Mouse (Mus musculus) stomach, embryonic 15.5 days (tissue): ENCODE data around the gene Foxn3. TPM values are rescaled to one million over a fixed set of nuclear protein-coding genes. Genes with fewer than 3 reads are reported as not detected.

Source experiments
- ATAC-seq: fragments of 200-750 bp; cut with Nextera tagmentation; 2 replicates; pipeline ENCODE4 v1.8.0; 2017; ENCODE audit warnings: low read depth, moderate number of reproducible peaks, moderate TSS enrichment; ENCODE audit not compliant: insufficient read depth, low FRiP score
- H3K27ac ChIP-seq: fragments of 300-500 bp; sonication (generic); 2 replicates; pipeline ENCODE4 v1.5.1; 2015; ENCODE audit warnings: mild to moderate bottlenecking, inconsistent platforms
- H3K27me3 ChIP-seq: fragments of 300-500 bp; sonication (generic); replicated peaks from 2 replicates; pipeline ENCODE4 v1.6.1; 2015; ENCODE audit warnings: inconsistent platforms
- H3K36me3 ChIP-seq: fragments of 300-500 bp; sonication (generic); 2 replicates; pipeline ENCODE4 v1.6.1; 2015; ENCODE audit warnings: inconsistent platforms
- H3K4me1 ChIP-seq: fragments of 300-500 bp; sonication (generic); 2 replicates; pipeline ENCODE4 v1.6.1; 2015; ENCODE audit warnings: inconsistent platforms
- H3K4me2 ChIP-seq: fragments of 300-500 bp; sonication (generic); 2 replicates; pipeline ENCODE4 v1.6.1; 2015; ENCODE audit warnings: mild to moderate bottlenecking, inconsistent platforms
- H3K4me3 ChIP-seq: fragments of 300-500 bp; sonication (generic); replicated peaks from 2 replicates; pipeline ENCODE4 v1.5.1; 2015; ENCODE audit warnings: inconsistent platforms
- H3K9ac ChIP-seq: fragments of 300-500 bp; sonication (generic); 2 replicates; pipeline ENCODE4 v1.6.1; 2015; ENCODE audit warnings: inconsistent platforms
- H3K9me3 ChIP-seq: fragments of 300-500 bp; sonication (generic); 2 replicates; pipeline ENCODE4 v1.6.1; 2016; ENCODE audit warnings: inconsistent platforms
- WGBS: fragments of 180-500 bp; shearing (Covaris S2); methylation state at CpG from one replicate; pipeline ENCODE4 v1.1.7; 2015; 5-methylcytosine and 5-hydroxymethylcytosine counted together
- polyA plus RNA-seq: library from polyadenylated mRNA; unstranded; fragments of >200 nt; fragmentation: Nextera tagmentation; extraction: Ambion mirVana; gene quantifications from 2 replicates; pipeline ENCODE4 v1.2.1, GENCODE M21; 2015

Gene Foxn3
- polyA plus RNA-seq, 1 experiment from 2014 or later = 58.0 TPM

- Histone ChIP-seq H3K4me2 (no peak overlapping the region), H3K4me3 (no peak overlapping the region), H3K36me3 (no peaks in the 10 kb centered on the region), H3K27me3 (no peaks in the 10 kb centered on the region), H3K9me3 (no peaks in the 10 kb centered on the region), H3K9ac (no peak overlapping the region), H3K4me1 (0 out of 2 replicates have a peak, but pooled peaks cover 2% of the 10 kb centered on the region), H3K27ac (no peak overlapping the region)
- no peak for ATAC-seq
- whole genome bisulfite sequencing = 89% methylated on average over 6 of the region's 6 CpGs
Observed at GRCm38 (mm10) chr12:99265777-99266176, 297.6 kb downstream of the Foxn3 start.

GRCm38 (mm10) chr12:99264386-99264785 lies 299.0 kb downstream of the Foxn3 start:
- 77% methylated on average over 7 of the region's 7 CpGs for WGBS

DNA sequence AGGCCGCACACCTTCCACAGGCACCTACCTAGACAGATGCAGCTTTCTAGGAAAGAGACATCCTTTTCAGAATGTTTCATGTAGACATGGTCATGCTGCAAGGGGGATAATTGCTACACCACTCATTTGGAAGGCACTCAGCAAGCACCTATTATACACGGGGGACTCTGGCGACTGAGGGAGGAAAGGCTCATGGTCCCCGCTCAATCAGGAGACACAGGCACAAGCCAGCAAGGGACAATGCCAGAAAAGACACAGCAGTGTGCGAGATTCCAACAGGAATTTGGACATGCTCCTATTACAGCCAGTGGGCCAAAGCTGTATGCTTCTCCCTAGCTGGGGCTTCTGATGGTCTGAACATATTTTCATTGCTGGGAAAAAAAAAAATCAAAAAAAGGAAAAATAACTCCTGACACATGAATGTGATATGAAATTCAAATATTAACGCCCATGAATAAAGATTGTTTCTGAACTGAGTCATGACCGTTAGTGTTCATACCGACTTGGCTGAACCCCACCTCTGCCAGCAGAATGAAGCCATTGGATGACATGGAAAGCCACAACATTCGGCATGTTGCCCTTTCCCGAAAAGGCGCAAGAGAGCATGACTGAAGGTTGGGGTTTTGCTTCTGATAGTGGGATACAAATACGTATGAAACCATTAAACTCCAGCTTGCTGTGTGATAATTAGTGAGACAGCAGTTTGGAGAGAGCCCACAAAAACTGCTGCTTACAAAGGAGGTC lies 299.6 kb downstream of the Foxn3 start:
- H3K9me3 ChIP-seq = no peaks in the 10 kb centered on the region
- 91% methylated on average over 12 of the region's 12 CpGs for whole genome bisulfite sequencing
- no peak overlapping the region for H3K4me2 ChIP-seq
- peaks cover 8% of the 10 kb centered on the region for H3K4me1 ChIP-seq
- no peak overlapping the region for H3K27ac ChIP-seq
- H3K9ac ChIP-seq = no peak overlapping the region
- H3K27me3 ChIP-seq = no peaks in the 10 kb centered on the region
- no peak overlapping the region for H3K4me3 ChIP-seq
- no peaks in the 10 kb centered on the region for H3K36me3 ChIP-seq
- ATAC-seq = no peak

More at GRCm38 (mm10) chr12:99264386-99264785, 299.0 kb downstream of the Foxn3 start:
- H3K4me3 ChIP-seq = no peak overlapping the region
- ATAC-seq = no peak
- no peak overlapping the region for H3K4me2 ChIP-seq
- peaks cover 8% of the 10 kb centered on the region; the same call in 1 of the 2 replicates for H3K4me1 ChIP-seq
- no peaks in the 10 kb centered on the region for H3K9me3 ChIP-seq
- H3K9ac ChIP-seq = no peak overlapping the region
- H3K27me3 ChIP-seq = no peaks in the 10 kb centered on the region
- H3K36me3 ChIP-seq = no peaks in the 10 kb centered on the region
- no peak overlapping the region for H3K27ac ChIP-seq

GRCm38 (mm10) chr12:99262840-99263239 lies 300.5 kb downstream of the Foxn3 start:
- ATAC-seq = no peak
- Histone ChIP-seq H3K9ac (no peak overlapping the region), H3K27ac (no peak overlapping the region), H3K4me2 (no peak overlapping the region), H3K4me3 (no peak overlapping the region), H3K36me3 (no peaks in the 10 kb centered on the region), H3K27me3 (no peaks in the 10 kb centered on the region), H3K9me3 (no peaks in the 10 kb centered on the region), H3K4me1 (peaks cover 17% of the 10 kb centered on the region)
- 71% methylated on average over 1 of the region's 1 CpGs for WGBS

GRCm38 (mm10) chr12:99262066-99262599 lies 301.2 kb downstream of the Foxn3 start:
- H3K27me3 ChIP-seq = no peaks in the 10 kb centered on the region
- no peaks in the 10 kb centered on the region for H3K9me3 ChIP-seq
- no peak overlapping the region for H3K4me3 ChIP-seq
- 79% methylated on average over 11 of the region's 11 CpGs for WGBS
- H3K27ac ChIP-seq = no peak overlapping the region
- H3K36me3 ChIP-seq = no peaks in the 10 kb centered on the region
- H3K9ac ChIP-seq = no peak overlapping the region
- peaks cover 17% of the 10 kb centered on the region for H3K4me1 ChIP-seq
- H3K4me2 ChIP-seq = no peak overlapping the region
- no peak for ATAC-seq

DNA sequence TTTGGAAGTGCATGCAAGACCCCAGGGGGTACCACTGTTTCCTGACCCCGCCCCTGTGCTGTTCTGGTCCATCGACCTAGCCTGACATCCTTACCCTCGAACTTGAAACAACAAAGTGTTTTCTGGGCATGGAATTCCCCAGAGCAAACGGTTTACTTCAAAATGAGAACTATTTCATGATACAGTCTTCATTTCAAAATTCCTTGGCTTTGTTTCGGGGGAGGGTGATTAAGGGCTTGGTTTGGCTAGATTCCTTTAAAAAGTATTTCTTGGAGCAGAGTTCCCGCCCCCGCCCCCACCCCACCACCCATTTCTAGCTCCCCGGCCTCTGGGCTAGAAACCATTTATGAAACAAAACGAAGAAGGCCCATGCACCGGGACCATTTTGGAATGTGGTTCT lies 303.2 kb downstream of the Foxn3 start:
- 60% methylated on average over 10 of the region's 10 CpGs for WGBS
- Histone ChIP-seq H3K4me1 (peaks cover 17% of the 10 kb centered on the region), H3K36me3 (no peaks in the 10 kb centered on the region), H3K4me2 (no peak overlapping the region), H3K9me3 (no peaks in the 10 kb centered on the region), H3K27me3 (no peaks in the 10 kb centered on the region), H3K4me3 (no peak overlapping the region), H3K9ac (no peak overlapping the region), H3K27ac (no peak overlapping the region)
- ATAC-seq = no peak

DNA sequence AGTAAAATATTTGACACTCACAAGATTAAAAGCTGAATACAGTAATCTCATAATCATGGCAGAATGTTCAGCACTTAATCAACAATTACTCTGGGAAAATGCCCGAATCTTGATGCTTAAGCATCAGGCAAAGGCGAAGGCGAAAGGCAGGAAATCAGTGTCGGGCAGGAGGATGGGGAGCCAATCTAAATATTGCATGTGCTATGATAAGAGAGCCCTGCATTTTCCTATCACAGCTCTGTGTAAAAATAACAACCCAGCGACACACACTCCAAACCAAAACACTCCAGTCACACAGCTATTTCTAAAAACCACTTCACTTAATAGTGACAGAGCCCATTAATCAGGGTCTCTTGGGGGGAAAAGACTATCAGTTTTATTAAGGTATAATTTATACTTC lies 305.8 kb downstream of the Foxn3 start:
- no peak for ATAC-seq
- Histone ChIP-seq H3K4me3 (no peak overlapping the region), H3K9me3 (no peaks in the 10 kb centered on the region), H3K4me1 (peaks cover 17% of the 10 kb centered on the region), H3K4me2 (no peak overlapping the region), H3K27ac (no peak overlapping the region), H3K36me3 (no peaks in the 10 kb centered on the region), H3K9ac (no peak overlapping the region), H3K27me3 (no peaks in the 10 kb centered on the region)
- WGBS = 53% methylated on average over 5 of the region's 5 CpGs

DNA sequence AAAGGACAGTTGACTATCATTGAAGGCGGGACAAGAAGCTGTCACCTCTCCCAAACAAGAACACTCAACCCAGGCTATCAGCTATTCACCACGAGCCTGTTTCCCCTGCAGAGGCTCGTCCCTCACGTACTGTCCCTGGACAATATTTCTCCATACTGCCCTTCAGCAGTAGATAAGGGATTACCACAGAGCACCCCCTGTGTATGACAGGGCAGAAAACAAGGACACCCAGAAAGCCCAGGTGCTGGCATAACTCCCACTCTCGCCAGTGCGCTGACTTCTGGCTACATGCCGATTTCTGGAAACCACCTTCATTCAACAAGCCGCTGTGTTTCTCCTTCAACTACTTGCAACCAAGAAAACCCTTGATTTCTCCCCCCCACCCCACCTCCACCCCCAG lies 306.4 kb downstream of the Foxn3 start:
- no peak overlapping the region for H3K4me2 ChIP-seq
- H3K27me3 ChIP-seq = no peaks in the 10 kb centered on the region
- WGBS = 83% methylated on average over 8 of the region's 8 CpGs
- no peaks in the 10 kb centered on the region for H3K36me3 ChIP-seq
- H3K4me3 ChIP-seq = no peak overlapping the region
- H3K9ac ChIP-seq = no peak overlapping the region
- no peak overlapping the region for H3K27ac ChIP-seq
- H3K4me1 ChIP-seq = peaks cover 17% of the 10 kb centered on the region
- no peak for ATAC-seq
- H3K9me3 ChIP-seq = no peaks in the 10 kb centered on the region

GRCm38 (mm10) chr12:99256463-99256862 lies 306.9 kb downstream of the Foxn3 start:
- H3K4me2 ChIP-seq = no peak overlapping the region
- peaks cover 17% of the 10 kb centered on the region for H3K4me1 ChIP-seq
- no peaks in the 10 kb centered on the region for H3K9me3 ChIP-seq
- no peaks in the 10 kb centered on the region for H3K27me3 ChIP-seq
- 84% methylated on average over 5 of the region's 5 CpGs for WGBS
- no peak overlapping the region for H3K9ac ChIP-seq
- no peaks in the 10 kb centered on the region for H3K36me3 ChIP-seq
- no peak overlapping the region for H3K4me3 ChIP-seq
- no peak for ATAC-seq
- no peak overlapping the region for H3K27ac ChIP-seq

- no peak for ATAC-seq
- H3K36me3 ChIP-seq = no peaks in the 10 kb centered on the region
- no peak overlapping the region for H3K9ac ChIP-seq
- H3K4me2 ChIP-seq = no peak overlapping the region
- H3K27me3 ChIP-seq = no peaks in the 10 kb centered on the region
- WGBS = 86% methylated on average over 8 of the region's 8 CpGs
- peaks cover 10% of the 10 kb centered on the region; the same call in 1 of the 2 replicates for H3K4me1 ChIP-seq
- H3K4me3 ChIP-seq = no peak overlapping the region
- no peaks in the 10 kb centered on the region for H3K9me3 ChIP-seq
- H3K27ac ChIP-seq = no peak overlapping the region
Observed at GRCm38 (mm10) chr12:99254436-99254835, 308.9 kb downstream of the Foxn3 start.

DNA sequence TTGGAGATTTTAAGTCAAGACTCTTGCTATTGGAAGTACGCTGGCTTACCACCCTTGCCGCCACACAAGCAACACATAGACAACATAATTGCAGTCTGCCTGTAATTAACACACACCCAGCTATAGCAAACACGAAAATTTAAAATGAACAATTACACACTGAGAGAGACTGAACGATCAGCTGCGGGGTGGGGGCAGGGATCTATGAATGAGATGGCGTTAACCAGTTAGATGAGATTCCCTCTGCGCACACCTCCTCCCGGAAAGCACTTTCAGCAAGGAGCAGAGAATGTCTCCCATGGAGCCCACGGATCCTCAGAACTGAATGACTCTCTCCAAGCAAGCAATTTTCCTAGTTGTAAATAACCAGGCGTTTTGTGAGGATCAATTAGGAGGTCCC lies 309.8 kb downstream of the Foxn3 start:
- ATAC-seq = no peak
- H3K4me3 ChIP-seq = no peak overlapping the region

DNA sequence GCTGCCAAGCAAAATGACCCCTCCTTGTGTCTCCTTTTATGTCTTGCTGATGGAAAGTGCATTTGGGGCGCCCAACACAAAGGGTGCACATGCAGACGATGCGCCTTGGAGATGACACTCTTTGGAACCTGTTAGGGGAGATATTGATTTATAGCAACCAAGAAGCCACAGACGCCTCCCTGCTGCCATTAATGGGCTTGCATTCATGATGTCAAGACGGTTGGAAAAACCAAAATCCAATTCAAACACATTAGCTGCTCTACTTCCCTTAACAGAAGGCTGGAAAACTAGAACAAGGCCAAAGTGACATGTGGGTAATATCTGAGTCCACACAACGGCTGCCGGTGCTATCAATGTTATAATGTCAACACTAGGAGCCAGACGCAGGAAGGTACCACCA lies 314.8 kb downstream of the Foxn3 start:
- H3K4me2 ChIP-seq = no peak overlapping the region
- H3K4me3 ChIP-seq = no peak overlapping the region
- no peak overlapping the region for H3K9ac ChIP-seq
- H3K9me3 ChIP-seq = no peaks in the 10 kb centered on the region
- H3K27me3 ChIP-seq = no peaks in the 10 kb centered on the region
- 74% methylated on average over 8 of the region's 8 CpGs for WGBS
- no peaks in the 10 kb centered on the region for H3K36me3 ChIP-seq
- H3K27ac ChIP-seq = no peak overlapping the region
- H3K4me1 ChIP-seq = no peaks in the 10 kb centered on the region
- ATAC-seq = no peak

More for the DNA sequence above, 309.8 kb downstream of the Foxn3 start:
- Histone ChIP-seq H3K36me3 (no peaks in the 10 kb centered on the region), H3K9ac (no peak overlapping the region), H3K27ac (no peak overlapping the region), H3K4me2 (no peak overlapping the region), H3K9me3 (no peaks in the 10 kb centered on the region), H3K27me3 (no peaks in the 10 kb centered on the region), H3K4me1 (peaks cover 7% of the 10 kb centered on the region; the same call in 1 of the 2 replicates)
- WGBS = 88% methylated on average over 10 of the region's 10 CpGs
